Mouse (Mus musculus) heart, postnatal 0 days (tissue): ENCODE measurements around the gene Pcolce.

ENCODE experiments used
- CTCF ChIP-seq: IDR thresholded peaks from 2 replicates; pipeline ENCODE4 v1.5.1; 2016; ENCODE audit warnings: antibody characterized with exemption, control low read depth, low read depth
- EP300 ChIP-seq: IDR thresholded peaks from 2 replicates; pipeline ENCODE4 v1.6.1; 2016; ENCODE audit warnings: antibody characterized with exemption, low read depth

- TF ChIP-seq CTCF (peak; percentile 86), EP300 (peak; percentile 61; the same call in 1 of the 2 replicates)
Measured at GRCm38 (mm10) chr5:137656977-137657376, 43.4 kb upstream of the Pcolce start.
